Mouse (Mus musculus) myocyte (in vitro differentiated cells): ENCODE results near the gene Hsf5.

Source experiments
- CEBPB ChIP-seq: IDR thresholded peaks from 2 replicates; pipeline ENCODE4 v1.6.1; 2011; ENCODE audit warnings: mild to moderate bottlenecking, moderate library complexity; ENCODE audit not compliant: poor library complexity, insufficient read depth, severe bottlenecking
- E2F4 ChIP-seq: IDR thresholded peaks from one replicate; pipeline ENCODE4 v1.6.1; 2011; ENCODE audit warnings: mild to moderate bottlenecking, control low read depth, moderate library complexity; ENCODE audit not compliant: insufficient read depth
- MAX ChIP-seq: IDR thresholded peaks from one replicate; pipeline ENCODE4 v1.6.1; 2011; ENCODE audit warnings: low read depth, mild to moderate bottlenecking, control low read depth
- MYOD1 ChIP-seq, 3 experiments: IDR thresholded peaks; one replicate each; pipeline ENCODE4 v1.6.1; 2011; ENCODE audit warnings: control low read depth in 2 of 3, low read depth in 2 of 3, mild to moderate bottlenecking in 2 of 3, moderate library complexity in 1 of 3; ENCODE audit not compliant: insufficient read length in 2 of 3, control insufficient read depth in 1 of 3
- MYOG ChIP-seq, 3 experiments: IDR thresholded peaks; one replicate each; pipeline ENCODE4 v1.6.1; 2011; ENCODE audit warnings: control low read depth in 2 of 3, low read depth in 2 of 3, mild to moderate bottlenecking in 2 of 3; ENCODE audit not compliant: insufficient read length in 2 of 3, control insufficient read depth in 1 of 3, insufficient read depth in 1 of 3
- POLR2A ChIP-seq: IDR thresholded peaks from one replicate; pipeline ENCODE4 v1.6.1; 2011; ENCODE audit warnings: low read depth, mild to moderate bottlenecking, control low read depth, moderate library complexity; ENCODE audit not compliant: insufficient read length
- POLR2AphosphoS2 ChIP-seq: IDR thresholded peaks from one replicate; pipeline ENCODE4 v1.6.1; 2011; ENCODE audit warnings: low read depth, control low read depth; ENCODE audit not compliant: insufficient read length
- REST ChIP-seq: IDR thresholded peaks from one replicate; pipeline ENCODE4 v1.6.1; 2011; ENCODE audit warnings: mild to moderate bottlenecking, control low read depth, moderate library complexity; ENCODE audit not compliant: insufficient read depth, insufficient read length
- SRF ChIP-seq: IDR thresholded peaks from one replicate; pipeline ENCODE4 v1.6.1; 2011; ENCODE audit warnings: low read depth; ENCODE audit not compliant: control insufficient read depth, insufficient read length
- TCF12 ChIP-seq: IDR thresholded peaks from one replicate; pipeline ENCODE4 v1.6.1; 2011; ENCODE audit warnings: mild to moderate bottlenecking, control low read depth; ENCODE audit not compliant: poor library complexity, insufficient read depth, severe bottlenecking
- TCF3 ChIP-seq: IDR thresholded peaks from one replicate; pipeline ENCODE4 v1.6.1; 2011; ENCODE audit warnings: low read depth, control low read depth; ENCODE audit not compliant: insufficient read length
- USF1 ChIP-seq: IDR thresholded peaks from one replicate; pipeline ENCODE4 v1.6.1; 2011; ENCODE audit warnings: low read depth, mild to moderate bottlenecking, control low read depth, moderate library complexity

- TF ChIP-seq TCF12 (no peak), POLR2A (no peak), TCF3 (no peak), SRF (no peak), MYOG (IDR thresholded peaks at IDR 0.05; ENCODE audit: control insufficient read depth in 1 of 3, insufficient read depth in 1 of 3, insufficient read length in 2 of 3, low read depth in 2 of 3) (no peak), MAX (no peak), E2F4 (no peak), MYOD1 (IDR thresholded peaks at IDR 0.05; ENCODE audit: control insufficient read depth in 1 of 3, insufficient read length in 2 of 3, low read depth in 2 of 3) (no peak), POLR2AphosphoS2 (no peak), CEBPB (no peak), REST (no peak), USF1 (no peak)
Observed at GRCm38 (mm10) chr11:87686407-87686806, 69.4 kb downstream of the Hsf5 start.
